Mouse (Mus musculus): ENCODE measurements around the gene Zfp523. TPM values are rescaled to one million over a fixed set of nuclear protein-coding genes. Genes with fewer than 3 reads are reported as not detected.

The Zfp523 gene
- total RNA-seq, 2 experiments from 2014 or later: 1.5 to 2.1 TPM

GRCm38 (mm10) chr17:28153095-28153494 is 23.8 kb upstream of the Zfp523 start:
- no peak for ATAC-seq (replicated peaks; ENCODE audit: low FRiP score, poor library complexity, severe bottlenecking)

DNA sequence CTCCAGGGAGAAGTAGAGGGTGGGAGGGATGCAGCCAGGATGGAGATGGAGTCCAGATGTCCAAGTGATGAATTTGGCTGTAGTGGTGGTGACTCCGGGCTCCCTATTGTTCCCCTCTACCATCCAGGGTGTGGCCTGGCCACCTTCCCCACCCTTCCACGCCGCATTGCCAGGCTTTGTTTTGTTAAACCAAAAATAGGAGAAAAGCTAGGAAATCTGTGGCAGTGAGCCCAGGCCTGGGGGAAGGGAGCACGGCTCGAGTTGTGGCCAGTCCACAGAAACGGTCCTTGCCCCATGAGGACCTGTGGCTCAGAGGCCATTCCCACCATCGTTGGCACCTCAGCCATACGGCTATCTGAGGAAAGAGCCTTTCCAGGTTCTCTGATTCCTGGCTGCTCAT is 22.0 kb upstream of the Zfp523 start:
- no peak for ATAC-seq (replicated peaks; ENCODE audit: low FRiP score, poor library complexity, severe bottlenecking)

DNA sequence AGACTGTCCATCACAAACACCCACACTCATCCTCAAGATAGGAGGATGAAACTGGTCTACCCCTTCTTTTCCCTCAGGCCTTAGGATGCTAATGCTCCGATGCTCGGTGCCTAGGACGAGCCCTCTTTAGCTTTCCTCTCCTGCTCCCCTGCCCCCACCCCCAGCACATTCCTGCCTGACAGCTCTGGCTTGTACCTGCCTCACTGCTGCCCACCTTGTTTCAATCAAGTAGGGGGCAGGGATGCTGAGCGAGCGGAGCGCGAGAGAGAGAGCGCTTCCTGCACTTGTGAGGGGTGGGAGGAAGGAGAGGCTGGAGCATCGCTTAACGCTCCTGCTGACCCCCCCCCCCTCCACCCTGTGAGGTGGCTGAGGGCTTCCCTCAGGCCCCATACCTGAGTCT is 16.6 kb upstream of the Zfp523 start:
- no peak for ATAC-seq (replicated peaks; ENCODE audit: low FRiP score, poor library complexity, severe bottlenecking)

GRCm38 (mm10) chr17:28161310-28161881 is 15.5 kb upstream of the Zfp523 start:
- no peak for ATAC-seq (replicated peaks; ENCODE audit: low FRiP score, poor library complexity, severe bottlenecking)

- peak; percentile 48; the same call in 1 of the 2 replicates for ATAC-seq (replicated peaks; ENCODE audit: low FRiP score, poor library complexity, severe bottlenecking)
Measured at GRCm38 (mm10) chr17:28163666-28164065, 13.3 kb upstream of the Zfp523 start.

GRCm38 (mm10) chr17:28170460-28171305 is 6.2 kb upstream of the Zfp523 start:
- no peak for ATAC-seq (replicated peaks; ENCODE audit: low FRiP score, poor library complexity, severe bottlenecking)

DNA sequence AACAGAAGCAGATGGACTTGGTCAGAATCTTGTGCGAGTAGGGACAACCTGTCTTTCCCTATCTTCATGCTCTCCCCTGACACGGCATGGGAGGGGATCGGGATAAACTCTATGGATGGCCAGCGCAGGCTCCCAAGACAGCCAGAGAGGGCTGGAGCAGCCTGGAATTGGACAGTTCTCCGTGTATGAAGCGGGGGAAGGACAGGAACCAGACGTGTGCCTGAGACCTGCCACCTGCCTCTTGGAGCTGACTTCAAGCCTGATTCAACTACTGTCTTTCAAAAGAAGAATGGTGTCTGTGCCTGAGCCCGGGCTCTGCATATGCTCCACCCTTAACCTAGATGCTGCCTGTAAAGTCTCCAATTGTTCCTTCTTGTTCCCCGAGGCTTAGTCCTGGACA is 4.2 kb upstream of the Zfp523 start:
- ATAC-seq (replicated peaks; ENCODE audit: low FRiP score, poor library complexity, severe bottlenecking): no peak

- ATAC-seq (replicated peaks; ENCODE audit: low FRiP score, poor library complexity, severe bottlenecking): no peak
Measured at GRCm38 (mm10) chr17:28177540-28178046, 664 bp downstream of the Zfp523 start.

DNA sequence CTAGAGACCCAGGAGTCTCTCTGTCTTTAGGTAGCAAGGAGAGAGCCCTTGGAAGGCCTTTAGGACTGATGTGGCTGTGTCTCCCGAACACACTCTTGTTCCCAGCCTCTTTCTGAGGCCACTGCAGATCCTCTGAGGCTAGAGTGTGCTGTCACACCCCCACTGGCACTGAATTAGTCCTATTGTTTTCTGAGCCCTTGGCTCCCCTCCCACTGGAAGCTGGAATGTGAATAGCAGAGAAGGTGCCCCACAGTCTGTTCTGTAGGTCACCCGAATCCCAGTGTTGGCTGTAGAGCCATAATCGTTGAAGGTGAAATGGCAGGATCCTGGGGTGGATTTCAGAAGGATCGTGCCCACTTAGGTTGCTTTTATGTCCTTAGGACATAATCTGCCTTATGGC is 3.4 kb downstream of the Zfp523 start:
- no peak for ATAC-seq (replicated peaks; ENCODE audit: low FRiP score, poor library complexity, severe bottlenecking)

DNA sequence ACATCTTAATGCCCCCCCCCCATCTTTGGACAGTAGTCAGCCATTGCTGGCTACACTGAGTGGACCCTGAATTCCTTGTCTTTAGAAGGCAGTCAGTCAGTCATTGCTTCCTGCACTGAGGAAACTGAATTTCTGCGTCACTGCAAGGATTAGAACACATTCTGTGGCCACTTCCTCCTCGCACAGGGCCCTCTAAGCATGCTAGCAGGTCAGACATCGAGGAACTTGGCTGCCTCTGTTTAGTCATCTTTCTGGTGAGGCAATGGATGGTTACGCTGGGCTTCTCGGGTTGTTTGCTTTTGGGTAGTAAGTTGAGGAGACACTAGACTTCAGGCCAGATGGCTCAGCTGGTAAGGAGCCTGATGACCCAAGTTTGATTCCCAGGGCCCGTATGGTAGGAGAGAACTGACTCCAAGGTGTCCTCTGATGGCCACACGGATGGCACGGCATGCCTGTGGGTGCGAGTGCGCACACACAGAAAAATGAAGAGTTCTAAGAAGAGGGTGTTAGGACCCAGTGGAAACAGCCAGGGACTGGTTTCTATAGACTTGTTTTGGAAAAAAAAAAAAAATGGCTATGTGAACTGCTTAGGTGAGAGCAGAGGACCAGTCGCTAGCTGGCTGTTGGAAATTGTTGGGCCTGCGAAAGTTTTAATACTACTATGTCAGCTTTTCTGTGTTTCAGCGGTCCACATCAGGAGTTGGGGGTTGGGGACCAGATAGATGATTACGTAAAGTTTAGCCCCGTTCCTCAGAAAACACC is 4.0 kb downstream of the Zfp523 start:
- no peak for ATAC-seq (replicated peaks; ENCODE audit: low FRiP score, poor library complexity, severe bottlenecking)

DNA sequence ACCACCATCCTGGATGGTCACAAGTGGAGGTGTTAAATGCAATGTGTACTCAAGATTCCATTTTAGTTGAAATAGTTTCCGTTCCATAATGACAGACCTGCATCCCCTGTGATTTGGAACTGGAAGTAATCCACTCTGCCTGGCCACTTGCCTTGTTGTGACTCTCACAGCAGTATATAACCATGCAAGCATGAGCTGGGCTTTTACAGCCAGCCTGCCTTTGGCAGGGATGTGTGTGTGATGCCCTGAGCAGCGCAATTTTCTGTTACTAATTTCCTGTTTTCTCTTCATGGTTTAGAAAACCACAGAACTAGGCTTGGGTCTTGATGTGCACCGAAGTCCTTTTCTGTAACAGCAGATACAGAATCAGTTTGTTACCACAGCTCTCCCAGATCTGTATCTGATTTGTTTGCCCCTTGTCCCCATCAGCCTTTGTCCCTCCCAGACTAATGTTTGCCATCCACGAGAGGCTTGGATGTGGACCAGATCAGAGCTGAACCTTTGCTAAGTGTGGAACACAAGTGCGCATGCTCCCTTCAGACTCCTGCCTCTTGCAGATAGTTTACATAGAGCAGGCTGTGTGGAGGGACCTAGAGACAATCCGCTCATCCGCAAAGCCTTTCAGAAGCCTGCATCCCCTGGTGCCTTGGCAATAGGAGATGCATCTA is 8.2 kb downstream of the Zfp523 start:
- no peak for ATAC-seq (replicated peaks; ENCODE audit: low FRiP score, poor library complexity, severe bottlenecking)

GRCm38 (mm10) chr17:28188313-28188712 is 11.4 kb downstream of the Zfp523 start:
- no peak for ATAC-seq (replicated peaks; ENCODE audit: low FRiP score, poor library complexity, severe bottlenecking)

GRCm38 (mm10) chr17:28192754-28193153 is 15.8 kb downstream of the Zfp523 start:
- no peak for ATAC-seq (replicated peaks; ENCODE audit: low FRiP score, poor library complexity, severe bottlenecking)

DNA sequence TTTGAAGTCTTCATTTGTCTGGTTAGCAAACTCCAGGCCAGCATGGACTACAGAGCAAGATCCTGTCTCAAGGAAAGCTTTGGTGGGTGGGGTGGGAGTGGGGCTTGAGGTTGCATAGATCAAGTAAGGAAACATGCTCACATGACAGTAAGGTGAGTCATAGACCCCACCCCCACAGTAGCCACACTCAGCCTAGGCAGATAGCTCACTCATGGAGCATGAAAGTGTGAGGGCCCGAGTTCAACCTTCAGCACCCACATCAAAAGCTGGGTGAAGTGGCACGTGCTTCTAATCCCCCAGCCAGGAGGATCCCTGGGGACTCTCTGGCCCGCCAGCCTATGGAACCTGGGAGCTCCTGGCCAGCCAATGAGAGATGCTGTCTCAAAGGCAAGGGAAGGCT is 16.6 kb downstream of the Zfp523 start:
- no peak for ATAC-seq (replicated peaks; ENCODE audit: low FRiP score, poor library complexity, severe bottlenecking)

DNA sequence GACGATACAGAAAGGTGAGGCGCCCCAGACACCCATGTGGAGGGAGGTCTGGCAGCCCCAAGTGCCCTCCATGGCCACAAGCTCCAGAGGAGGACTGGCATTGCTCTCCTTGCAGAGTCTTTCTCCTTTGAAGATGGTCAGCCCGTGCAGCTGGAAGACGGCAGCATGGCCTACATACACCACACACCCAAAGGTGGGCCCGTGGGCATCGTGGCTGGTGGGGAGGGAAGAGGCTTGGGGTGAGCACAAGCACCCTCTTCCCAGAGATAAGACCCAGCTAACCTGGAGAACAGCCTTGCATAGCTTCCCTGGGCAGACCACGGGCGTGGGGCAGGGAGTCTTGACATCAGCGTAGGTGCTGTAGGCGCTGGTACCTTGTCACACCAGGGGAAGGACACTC is 18.1 kb downstream of the Zfp523 start:
- ATAC-seq (replicated peaks; ENCODE audit: low FRiP score, poor library complexity, severe bottlenecking): no peak

DNA sequence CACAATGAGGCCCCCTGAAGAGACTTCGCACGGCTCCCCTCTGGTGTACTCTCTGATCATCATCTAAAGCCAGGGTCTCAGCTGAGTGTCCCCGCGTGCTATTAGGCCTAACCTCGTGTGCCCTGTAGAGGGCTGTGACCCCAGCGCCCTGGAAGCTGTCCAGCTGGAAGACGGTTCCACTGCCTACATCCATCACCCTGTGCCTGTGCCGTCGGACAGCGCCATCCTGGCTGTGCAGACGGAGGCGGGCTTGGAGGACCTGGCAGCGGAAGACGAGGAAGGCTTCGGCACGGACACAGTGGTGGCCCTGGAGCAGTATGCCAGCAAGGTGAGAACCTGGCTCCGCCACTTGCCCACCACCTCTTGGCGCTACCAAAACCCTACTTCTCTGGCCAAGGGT is 20.7 kb downstream of the Zfp523 start:
- no peak for ATAC-seq (replicated peaks; ENCODE audit: low FRiP score, poor library complexity, severe bottlenecking)

DNA sequence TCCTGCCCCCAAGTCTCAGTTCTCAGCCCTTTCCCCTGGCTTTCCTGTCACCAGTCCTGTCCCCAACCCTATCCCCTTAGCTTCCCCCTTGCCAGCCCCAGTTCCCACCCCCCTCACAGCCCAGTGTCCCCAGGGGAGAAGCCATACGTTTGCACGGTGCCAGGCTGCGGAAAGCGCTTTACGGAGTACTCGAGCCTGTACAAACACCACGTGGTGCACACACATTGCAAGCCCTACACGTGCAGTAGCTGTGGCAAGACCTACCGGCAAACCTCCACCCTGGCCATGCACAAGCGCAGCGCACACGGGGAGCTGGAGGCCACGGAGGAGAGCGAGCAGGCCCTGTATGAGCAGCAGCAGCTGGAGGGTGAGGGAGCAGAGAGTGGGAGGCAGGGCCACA is 25.1 kb downstream of the Zfp523 start:
- ATAC-seq (replicated peaks; ENCODE audit: low FRiP score, poor library complexity, severe bottlenecking): no peak

- peak; percentile 76 for ATAC-seq (replicated peaks; ENCODE audit: low FRiP score, poor library complexity, severe bottlenecking)
Measured at GRCm38 (mm10) chr17:28204052-28204720, 27.3 kb downstream of the Zfp523 start.

DNA sequence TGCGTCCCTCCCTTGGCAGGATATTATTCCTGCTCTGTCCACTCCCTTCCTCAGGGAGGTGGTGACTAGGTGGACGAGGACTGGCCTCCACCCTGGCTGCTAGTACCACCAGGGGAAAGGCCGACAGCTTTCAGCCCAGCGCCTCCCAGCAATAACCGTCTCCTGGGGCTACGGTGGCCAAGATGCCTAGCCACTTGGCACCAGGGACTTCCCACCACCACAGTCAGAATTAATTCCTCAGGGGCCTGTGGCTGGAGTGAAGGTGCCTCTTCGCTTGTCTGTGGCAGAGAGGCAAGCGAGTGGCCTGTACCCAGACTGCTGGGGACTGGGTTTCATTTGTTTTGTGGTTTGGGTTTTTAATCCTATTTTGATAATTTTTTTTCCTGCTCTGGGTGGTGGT is 28.5 kb downstream of the Zfp523 start:
- ATAC-seq (replicated peaks; ENCODE audit: low FRiP score, poor library complexity, severe bottlenecking): no peak

GRCm38 (mm10) chr17:28207092-28207491 is 30.2 kb downstream of the Zfp523 start:
- no peak for ATAC-seq (replicated peaks; ENCODE audit: low FRiP score, poor library complexity, severe bottlenecking)
